8 mouse cellular contexts compared by ENCODE assay signal in genomic region chr7:19003902-19004630, GRCm38 (mm10). TPM values are rescaled to one million over a fixed set of nuclear protein-coding genes. Genes with fewer than 3 reads are reported as not detected.
DNase-seq lines count a peak whose midpoint lies in the region; ATAC-seq lines count a peak whose summit lies in the region.

Irf2bp1 (plus strand) TSS chr7:19004044.

- H3K4me2 ChIP-seq in heart, embryonic 13.5 days = peak within 1 kb of the TSS; percentile 98
- H3K4me2 ChIP-seq in liver, embryonic 12.5 days = peak within 1 kb of the TSS; percentile 99
- H3K4me2 ChIP-seq in stomach, embryonic 15.5 days = peak within 1 kb of the TSS; percentile 95

- peak; percentile 62 for ATAC-seq in heart, embryonic 13.5 days (ENCODE audit: extremely low read depth, insufficient number of reproducible peaks, low FRiP score, low TSS enrichment)
- peak; percentile 65 for ATAC-seq in liver, embryonic 12.5 days
- ATAC-seq in stomach, embryonic 15.5 days (ENCODE audit: insufficient read depth, low FRiP score, low read depth) = peak; percentile 30; the same call in 1 of the 2 replicates

- H3K36me3 ChIP-seq in heart, embryonic 13.5 days = peaks cover 26% of the 10 kb centered on the region
- peaks cover 26% of the 10 kb centered on the region for H3K36me3 ChIP-seq in liver, embryonic 12.5 days
- H3K36me3 ChIP-seq in stomach, embryonic 15.5 days = peaks cover 15% of the 10 kb centered on the region

- peak within 1 kb of the TSS; percentile 82 for H3K27ac ChIP-seq in brown adipose tissue, adult 24 weeks (replicated peaks; ENCODE audit: low read depth, low read length)
- H3K27ac ChIP-seq in heart, embryonic 13.5 days (replicated peaks) = peak within 1 kb of the TSS; percentile 90
- H3K27ac ChIP-seq in liver, embryonic 12.5 days = peak within 1 kb of the TSS; percentile 92
- peak within 1 kb of the TSS; percentile 98 for H3K27ac ChIP-seq in stomach, embryonic 15.5 days

- under 1% methylated on average over 64 of the region's 90 CpGs for WGBS in heart, embryonic 13.5 days
- WGBS in liver, embryonic 12.5 days (ENCODE audit: insufficient replicate concordance) = under 1% methylated on average over 81 of the region's 90 CpGs
- WGBS in stomach, embryonic 15.5 days = under 1% methylated on average over 83 of the region's 90 CpGs

- peak within 1 kb of the TSS; percentile 91 for H3K9ac ChIP-seq in heart, embryonic 13.5 days
- H3K9ac ChIP-seq in liver, embryonic 12.5 days = peak within 1 kb of the TSS; percentile 89
- H3K9ac ChIP-seq in stomach, embryonic 15.5 days = peak within 1 kb of the TSS; percentile 84

- H3K4me3 ChIP-seq in brown adipose tissue, adult 24 weeks (ENCODE audit: insufficient read depth, low read depth, low read length) = peak within 1 kb of the TSS; percentile 93
- H3K4me3 ChIP-seq in heart, embryonic 13.5 days = peak within 1 kb of the TSS; percentile 82
- peak within 1 kb of the TSS; percentile 83 for H3K4me3 ChIP-seq in liver, embryonic 12.5 days
- H3K4me3 ChIP-seq in stomach, embryonic 15.5 days (replicated peaks) = peak within 1 kb of the TSS; percentile 86

- no peaks in the 10 kb centered on the region for H3K9me3 ChIP-seq in heart, embryonic 13.5 days
- no peaks in the 10 kb centered on the region for H3K9me3 ChIP-seq in liver, embryonic 12.5 days (replicated peaks)
- no peaks in the 10 kb centered on the region for H3K9me3 ChIP-seq in stomach, embryonic 15.5 days

- H3K4me1 ChIP-seq in brown adipose tissue, adult 24 weeks (ENCODE audit: control insufficient read depth, insufficient read depth, insufficient read length, low read length) = peaks cover 11% of the 10 kb centered on the region
- peaks cover 67% of the 10 kb centered on the region for H3K4me1 ChIP-seq in heart, embryonic 13.5 days
- peaks cover 72% of the 10 kb centered on the region for H3K4me1 ChIP-seq in liver, embryonic 12.5 days
- peaks cover 57% of the 10 kb centered on the region for H3K4me1 ChIP-seq in stomach, embryonic 15.5 days

- no peaks in the 10 kb centered on the region for H3K27me3 ChIP-seq in heart, embryonic 13.5 days (replicated peaks)
- H3K27me3 ChIP-seq in liver, embryonic 12.5 days (replicated peaks) = no peaks in the 10 kb centered on the region
- H3K27me3 ChIP-seq in stomach, embryonic 15.5 days (replicated peaks) = no peaks in the 10 kb centered on the region

- peak; percentile 95 for DNase-seq in CD4-positive, CD25-positive, alpha-beta regulatory T cell, adult 2 months (ENCODE audit: low read depth, low spot score)
- DNase-seq in fat pad, adult 2 months (ENCODE audit: extremely low read depth, low read depth, low spot score) = peak; percentile 51
- DNase-seq in kidney, postnatal 10 days = peak; percentile 96
- peak; percentile 91 for DNase-seq in natural killer cell, adult 2 months (ENCODE audit: low spot score in 2 of 2)

RNA-seq across cellular contexts. Expression of gene Irf2bp1, which starts in this region (rescaled TPM):
- polyA plus RNA-seq in brown adipose tissue, adult 24 weeks (2012; ENCODE audit: insufficient read depth, insufficient read length, missing spikeins) = 7.9 and 11.4 TPM in 2 replicates
- 12.4 and 12.7 TPM in 2 replicates for polyA plus RNA-seq in heart, embryonic 13.5 days (2015; fragmentation: Nextera tagmentation; extraction: Ambion mirVana)
- polyA plus RNA-seq in liver, embryonic 12.5 days (2016; fragmentation: Nextera tagmentation; extraction: Ambion mirVana) = 20.1 and 22.3 TPM in 2 replicates
- 23.5 and 28.0 TPM in 2 replicates for polyA plus RNA-seq in stomach, embryonic 15.5 days (2015; fragmentation: Nextera tagmentation; extraction: Ambion mirVana)

Comparison
In these comparisons a context has a peak if more than half of its experiments do, and no peak if none do; other contexts are left out.
1. Peak in every context shown above with its lines: DNase-seq, ATAC-seq, H3K4me3 ChIP-seq and H3K27ac ChIP-seq.